25 mouse cellular contexts compared by ENCODE assay signal in the genomic region with DNA sequence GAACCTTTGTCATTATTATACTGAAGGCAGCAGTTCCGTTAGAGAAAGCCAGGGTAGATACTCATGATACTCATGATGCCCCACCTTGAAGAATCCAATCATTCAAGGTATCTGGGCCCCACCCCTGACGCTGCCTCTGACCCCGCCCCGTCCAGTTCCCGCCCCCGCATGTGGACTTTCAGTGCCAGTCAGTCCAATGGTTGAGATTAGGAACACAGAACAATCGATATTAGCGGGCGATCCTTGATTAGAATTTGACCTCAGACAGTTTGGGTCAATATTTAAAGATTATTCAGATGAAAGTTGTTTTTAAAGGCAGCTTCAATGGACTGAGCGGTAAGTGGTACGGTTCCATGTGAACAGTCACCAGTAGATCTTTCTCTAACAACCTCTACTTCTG. TPM values are rescaled to one million over a fixed set of nuclear protein-coding genes. Genes with fewer than 3 reads are reported as not detected.
"Had no signal": no experiment of that assay in that cellular context is flagged by ENCODE, and none has a peak within 500 bp of the region (broad histone marks: within the 10 kb centered on the region; RNA-seq: fewer than 3 reads in every experiment).

No protein-coding gene starts in this region.

- DNase-seq: gastrocnemius, adult 2 months; gastrocnemius, postnatal 10 days; gastrocnemius, postnatal 25 days; heart, adult 18-20 months; heart, postnatal 10 days; kidney, adult 11 months; kidney, adult 2 months; kidney, postnatal 10 days; kidney, postnatal 25 days; kidney, postnatal 4 days; liver, embryonic 13.5 days had no signal

- H3K27ac ChIP-seq: gastrocnemius, adult 2 months; heart, embryonic 10.5 days; hindbrain, embryonic 13.5 days; hindbrain, embryonic 15.5 days; hindbrain, postnatal 0 days; layer of hippocampus, adult 2 months; left cerebral cortex, adult 2 months; limb, embryonic 10.5 days; limb, embryonic 12.5 days; liver, embryonic 13.5 days; liver, embryonic 15.5 days had no signal

- H3K27me3 ChIP-seq: liver, embryonic 15.5 days had no signal

- H3K9ac ChIP-seq: heart, embryonic 12.5 days; hindbrain, embryonic 13.5 days; hindbrain, embryonic 15.5 days; limb, embryonic 12.5 days; liver, embryonic 13.5 days; liver, embryonic 15.5 days had no signal

- ATAC-seq: hindbrain, postnatal 0 days; intestine, embryonic 16.5 days had no signal

- H3K4me2 ChIP-seq: heart, embryonic 12.5 days; hindbrain, embryonic 13.5 days; hindbrain, embryonic 15.5 days; limb, embryonic 12.5 days; liver, embryonic 13.5 days; liver, embryonic 15.5 days had no signal

- H3K36me3 ChIP-seq: heart, embryonic 10.5 days; heart, embryonic 12.5 days; hindbrain, embryonic 13.5 days; hindbrain, embryonic 15.5 days; limb, embryonic 10.5 days; limb, embryonic 12.5 days; liver, embryonic 13.5 days; liver, embryonic 15.5 days had no signal

- H3K9me3 ChIP-seq: heart, embryonic 10.5 days; hindbrain, embryonic 15.5 days; limb, embryonic 10.5 days; limb, embryonic 12.5 days; liver, embryonic 13.5 days; liver, embryonic 15.5 days had no signal

- H3K4me3 ChIP-seq: gastrocnemius, adult 2 months; heart, embryonic 10.5 days; heart, embryonic 12.5 days; hindbrain, embryonic 13.5 days; hindbrain, embryonic 15.5 days; layer of hippocampus, adult 2 months; left cerebral cortex, adult 2 months; limb, embryonic 10.5 days; limb, embryonic 12.5 days; liver, embryonic 13.5 days; liver, embryonic 15.5 days had no signal

- H3K4me1 ChIP-seq: heart, embryonic 10.5 days; heart, embryonic 12.5 days; hindbrain, embryonic 13.5 days; hindbrain, embryonic 15.5 days; limb, embryonic 10.5 days; limb, embryonic 12.5 days; liver, embryonic 13.5 days; liver, embryonic 15.5 days had no signal

RNA-seq across cellular contexts. Expression of gene Avpr1a, which starts 7.5 kb away (rescaled TPM):
- total RNA-seq: granulocyte monocyte progenitor cell, adult 5-6 weeks; hematopoietic stem cell, adult 5-6 weeks had no signal
- polyA plus RNA-seq: heart, embryonic 14.5 days had no signal
